Mouse (Mus musculus) C2C12 (cell line): ENCODE results near the gene Hibch.

Experiments used
- CTCF ChIP-seq: IDR thresholded peaks from one replicate; pipeline ENCODE4 v1.5.1; 2011; ENCODE audit not compliant: control insufficient read depth, insufficient read depth, insufficient read length
- USF1 ChIP-seq: IDR thresholded peaks from one replicate; pipeline ENCODE4 v1.6.1; 2011; ENCODE audit warnings: low read depth, mild to moderate bottlenecking, control low read depth, moderate library complexity

DNA sequence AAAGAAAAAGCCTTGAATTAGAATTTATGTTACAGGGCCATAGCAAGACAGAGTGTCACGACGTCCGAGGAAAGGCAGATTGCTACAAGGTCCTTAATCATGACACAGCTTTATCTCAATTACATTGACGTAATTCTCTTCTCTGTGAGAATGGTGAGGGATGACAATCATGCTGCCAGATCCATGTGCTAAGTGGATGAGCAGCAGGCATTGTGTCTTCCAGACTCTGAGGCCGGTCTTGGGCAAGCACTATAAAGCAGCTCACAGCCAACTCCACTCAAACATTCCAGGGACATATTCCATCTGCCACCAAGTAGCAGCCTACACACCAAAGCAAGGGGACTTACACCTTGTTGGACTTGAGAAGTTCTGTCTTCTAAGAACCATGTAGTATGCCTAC, 45.0 kb upstream of the Hibch start:
- TF ChIP-seq CTCF, result no peak
- no peak for TF ChIP-seq USF1
